Mouse (Mus musculus) mouse trophoblast stem cell (cell line): ENCODE measurements around the gene Apobec4.

ENCODE experiments used
- in situ Hi-C, 2 experiments: fragments of 300-500 bp; cut with MseI, MboI; formaldehyde crosslinking; loops; 2 replicates in 1 of 2; 3 replicates in 1 of 2; pipeline ENCODE4 v1.15.1; 2025

Gene Apobec4

DNA sequence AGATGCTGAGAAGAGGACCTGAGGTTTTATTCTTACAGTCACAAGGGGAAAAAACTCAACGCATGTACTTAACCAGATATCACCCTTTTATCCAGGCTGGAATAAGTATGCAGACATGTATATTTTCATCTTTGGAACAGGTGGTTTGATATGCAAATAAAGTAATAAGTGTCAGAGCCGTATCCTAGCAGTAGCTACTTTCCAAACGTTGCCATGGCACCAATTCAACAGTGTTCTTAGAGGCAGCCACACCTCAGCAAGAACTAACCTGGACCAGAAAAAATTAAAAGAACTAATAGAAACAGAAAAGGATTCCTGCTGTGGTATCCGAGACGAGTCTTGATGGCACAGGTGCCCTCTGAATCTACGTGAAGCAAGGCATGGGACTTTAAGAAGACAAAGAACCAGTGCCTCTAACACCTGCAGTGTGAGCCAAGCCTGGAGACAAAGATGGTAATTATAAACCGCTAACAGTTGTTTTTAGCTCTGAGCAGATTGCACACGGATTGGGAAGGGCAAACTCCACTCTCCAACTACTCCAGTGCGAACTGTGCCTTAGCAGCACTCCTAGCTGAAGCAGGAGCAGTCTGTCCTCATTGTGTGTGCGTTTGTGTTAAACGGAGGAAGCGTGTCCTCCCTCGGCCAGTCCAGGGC is at the start of gene Apobec4:
Gene Apobec4, plus strand, starts transcription at position 240 of the 654 bp plus-strand sequence.
- in situ Hi-C loops, result no loop called here

DNA sequence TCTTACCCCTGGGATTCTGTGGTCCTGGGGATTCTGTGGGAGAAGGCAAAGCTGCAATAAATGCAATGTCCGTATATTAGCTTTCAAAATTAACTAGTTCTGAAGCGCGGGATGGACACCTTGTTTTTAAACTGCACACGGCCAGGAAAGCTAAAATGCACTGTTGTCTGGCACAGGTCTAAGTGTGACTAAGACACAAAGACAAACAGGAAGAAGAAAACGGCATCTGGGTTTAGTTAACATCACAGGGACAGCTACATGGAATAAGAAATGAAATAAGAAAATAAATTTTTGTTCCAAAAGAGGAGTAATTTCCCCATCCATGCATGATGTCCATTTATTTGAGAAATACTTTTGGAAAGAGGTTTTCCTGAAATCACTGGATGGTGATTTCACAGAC is 49.3 kb upstream of the Apobec4 start:
- in situ Hi-C loops, result no loop called here

- in situ Hi-C loops, result no loop called here
These were observed 47.4 kb upstream of the Apobec4 start for GRCm38 (mm10) chr1:152702920-152703319.

DNA sequence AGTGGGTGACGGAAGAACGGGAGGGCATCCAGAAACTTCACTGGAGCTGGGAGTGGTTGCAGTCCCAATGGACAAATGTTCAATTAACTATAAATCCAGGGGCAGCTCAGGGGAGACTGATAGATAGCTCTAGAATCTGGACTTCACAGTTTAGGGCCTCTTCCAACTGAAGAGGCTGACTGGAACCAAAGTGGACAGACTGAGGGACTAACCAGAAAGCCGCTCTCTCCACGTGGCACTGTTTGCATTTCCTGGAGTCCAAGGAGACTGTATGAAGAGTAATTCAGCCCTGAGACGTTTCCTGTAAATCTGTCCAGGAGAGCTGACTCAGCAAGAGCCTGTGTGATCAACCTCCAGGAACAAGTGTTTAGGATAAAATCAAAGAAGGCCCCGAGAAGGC is 46.4 kb upstream of the Apobec4 start:
- in situ Hi-C loops, result no loop called here

- in situ Hi-C loops, result no loop called here
These were observed 42.8 kb upstream of the Apobec4 start for GRCm38 (mm10) chr1:152707560-152707959.

DNA sequence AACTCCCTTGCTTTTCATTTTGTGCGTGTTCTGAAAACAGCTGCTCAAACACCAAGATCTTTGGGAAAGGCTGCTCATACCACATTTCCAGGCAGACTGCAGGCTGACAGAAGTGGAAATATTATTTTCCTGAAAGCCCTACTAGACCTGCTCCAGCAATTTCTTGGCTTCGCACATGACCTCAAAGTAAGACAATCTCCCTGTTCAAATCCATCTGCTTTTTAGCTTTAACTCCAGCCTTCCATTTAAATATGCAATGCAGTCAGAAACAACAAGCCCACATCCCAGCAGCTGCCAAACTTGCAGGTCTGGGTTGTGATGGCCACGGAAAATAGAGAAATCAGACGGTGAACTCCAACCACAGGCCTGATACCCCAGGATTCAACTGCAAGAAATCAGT is 39.3 kb upstream of the Apobec4 start:
- in situ Hi-C loops, result no loop called here

DNA sequence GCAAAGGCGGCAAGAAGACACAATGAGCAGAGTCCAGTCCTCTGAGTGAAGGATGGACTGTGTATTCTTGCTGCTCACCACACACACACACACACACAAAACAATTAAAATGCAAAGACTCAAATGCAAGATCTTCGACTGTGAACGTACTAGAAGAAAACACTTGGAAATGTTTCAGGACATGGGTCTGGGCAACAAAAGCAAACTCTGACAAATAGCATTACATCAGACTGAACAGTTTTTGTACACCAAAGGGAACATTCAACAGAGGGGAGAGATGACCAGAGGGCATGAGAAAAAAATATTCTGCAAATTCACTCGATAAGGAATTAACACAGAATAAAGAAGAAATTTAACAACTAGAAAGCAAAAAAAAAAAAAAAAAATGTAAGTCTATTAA is 36.4 kb upstream of the Apobec4 start:
- in situ Hi-C loops, result no loop called here

GRCm38 (mm10) chr1:152714405-152714804 is 35.9 kb upstream of the Apobec4 start:
- in situ Hi-C loops, result no loop called here

GRCm38 (mm10) chr1:152717329-152717728 is 33.0 kb upstream of the Apobec4 start:
- in situ Hi-C loops, result no loop called here

- in situ Hi-C loops, result no loop called here
These were observed 32.2 kb upstream of the Apobec4 start for GRCm38 (mm10) chr1:152718200-152718599.

- in situ Hi-C loops, result no loop called here
These were observed 29.4 kb upstream of the Apobec4 start for GRCm38 (mm10) chr1:152720969-152721368.

DNA sequence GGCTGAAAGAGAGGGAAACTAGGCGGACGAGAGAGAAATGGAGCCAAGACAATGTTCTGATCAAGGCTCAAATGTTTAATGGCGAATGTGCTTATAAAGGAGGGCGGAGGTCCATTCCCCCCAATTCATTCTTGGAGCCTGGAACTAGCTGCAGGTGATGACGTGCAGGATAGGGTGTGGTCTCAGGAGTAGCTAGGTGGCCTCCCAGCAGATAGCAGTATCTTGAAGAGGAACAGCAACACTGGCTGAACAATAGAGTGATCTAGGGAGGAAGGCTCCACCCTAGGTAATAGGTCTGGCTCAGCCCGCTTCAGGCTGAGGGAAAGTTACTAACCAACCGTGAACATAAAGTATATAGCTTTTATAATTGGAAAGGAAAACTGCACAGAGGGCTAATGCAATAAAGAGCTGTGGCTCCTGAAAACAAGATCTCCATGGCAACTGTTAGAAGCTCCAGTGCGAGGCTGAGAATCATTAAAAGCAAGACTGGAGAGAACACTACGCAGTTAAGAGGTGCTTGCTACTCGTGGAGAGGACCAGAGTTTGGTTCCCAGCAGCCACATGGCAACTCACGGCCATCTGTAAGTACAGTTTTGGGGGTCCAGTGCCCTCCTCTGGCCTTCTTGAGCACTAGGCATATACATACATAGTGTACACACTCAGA is 28.7 kb upstream of the Apobec4 start:
- in situ Hi-C loops, result no loop called here

DNA sequence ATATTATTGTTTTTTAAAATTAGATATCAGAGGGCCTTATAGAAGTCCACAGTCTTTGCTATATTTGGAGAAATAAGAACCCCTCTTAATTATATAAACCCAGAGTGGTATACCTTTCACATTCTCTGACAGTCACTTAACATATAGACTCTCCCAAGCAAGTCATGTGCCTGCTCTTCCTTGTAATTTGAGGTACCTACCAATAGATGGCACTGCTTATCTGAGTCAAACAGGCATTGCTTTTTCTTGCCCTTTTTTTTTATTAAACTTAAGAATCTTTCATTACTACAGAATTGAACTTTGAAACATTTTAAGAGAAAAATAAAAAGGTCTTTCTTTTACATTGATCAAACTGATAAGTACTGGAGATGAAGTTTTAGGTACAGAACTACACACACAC is 26.1 kb upstream of the Apobec4 start:
- in situ Hi-C loops, result no loop called here

- in situ Hi-C loops, result no loop called here
These were observed 24.3 kb upstream of the Apobec4 start for GRCm38 (mm10) chr1:152726095-152726494.

DNA sequence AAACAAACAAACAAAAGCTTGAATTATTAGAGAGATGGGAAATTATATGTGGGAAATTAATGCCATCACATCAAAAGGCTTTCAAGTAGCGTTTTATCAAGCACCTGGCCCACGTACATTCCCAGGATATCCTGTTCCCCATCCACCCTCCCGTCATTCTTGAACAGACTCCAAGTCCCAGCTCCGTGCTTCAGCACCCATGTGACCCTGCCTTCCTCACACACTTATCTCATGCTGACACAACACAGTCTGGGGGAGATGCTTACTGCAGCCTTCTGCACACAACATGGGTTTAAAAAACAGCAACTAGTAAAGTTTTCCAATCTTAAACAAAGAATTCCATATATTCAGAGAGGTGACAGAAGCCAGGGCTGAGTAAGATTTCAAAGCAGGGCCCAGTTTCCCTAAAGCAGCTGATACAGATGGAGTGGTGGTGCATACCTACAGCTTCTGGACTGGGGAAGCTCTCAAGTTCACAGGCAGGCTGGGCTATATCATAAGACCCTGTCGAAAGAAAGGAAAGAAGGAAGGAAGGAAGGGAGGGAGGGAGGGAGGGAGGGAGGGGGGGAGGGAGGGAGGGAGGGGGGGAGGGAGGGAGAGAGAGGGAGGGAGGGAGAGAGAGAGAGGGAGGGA is 22.6 kb upstream of the Apobec4 start:
- in situ Hi-C loops, result no loop called here

- in situ Hi-C loops, result no loop called here
These were observed 11.6 kb upstream of the Apobec4 start for GRCm38 (mm10) chr1:152738793-152739192.

DNA sequence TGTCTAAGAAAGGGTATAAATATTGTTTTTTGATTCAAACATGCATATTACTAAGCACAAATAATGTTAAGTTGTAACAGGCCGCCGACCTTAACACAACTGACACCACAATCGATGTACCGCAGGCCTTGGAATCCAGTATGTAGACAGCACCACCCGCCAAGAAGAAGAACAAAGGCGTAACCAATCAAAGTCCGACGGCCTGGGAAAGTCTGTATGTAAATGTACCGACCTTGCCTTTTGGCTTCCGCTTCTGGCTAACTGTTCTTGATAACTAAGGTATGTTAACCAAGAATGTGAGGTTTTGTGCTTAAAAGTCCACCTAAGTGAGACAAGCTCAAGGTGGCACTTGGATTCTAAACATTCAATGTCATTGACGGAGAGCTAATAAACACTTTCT is 11.0 kb upstream of the Apobec4 start:
- in situ Hi-C loops, result no loop called here

GRCm38 (mm10) chr1:152743095-152743826 is 7.1 kb upstream of the Apobec4 start:
- in situ Hi-C loops, result no loop called here

GRCm38 (mm10) chr1:152746426-152746825 is 3.9 kb upstream of the Apobec4 start:
- in situ Hi-C loops, result loop anchor here (5.0 kb wide), 2 partner anchors 219 to 224 kb away; no protein-coding TSS in a partner anchor

DNA sequence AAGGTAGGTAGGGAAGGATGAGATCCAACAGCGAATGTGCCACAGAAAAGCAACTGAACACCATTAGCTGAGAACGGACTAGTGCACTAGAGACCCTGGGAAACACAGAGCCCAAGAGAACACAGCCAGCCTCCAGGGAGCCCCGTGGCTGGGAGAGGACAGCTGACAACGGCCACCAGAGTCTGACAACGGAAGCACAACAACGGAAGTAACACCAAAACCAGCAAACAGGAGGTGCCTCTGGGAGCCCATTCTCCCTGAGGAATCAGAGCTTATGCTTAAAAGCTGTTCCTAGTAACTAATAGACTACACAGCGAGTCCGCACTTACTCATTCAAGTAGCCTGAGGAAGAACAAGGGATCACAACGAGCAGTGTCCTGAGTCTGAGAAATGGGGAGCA is 1.1 kb upstream of the Apobec4 start:
- in situ Hi-C loops, result loop anchor here (5.0 kb wide), 2 partner anchors 222 to 227 kb away; no protein-coding TSS in a partner anchor

- in situ Hi-C loops, result no loop called here
These were observed 11.4 kb downstream of the Apobec4 start for GRCm38 (mm10) chr1:152761791-152762190.
